Mouse (Mus musculus): ENCODE data around the gene Rufy1. TPM values are rescaled to one million over a fixed set of nuclear protein-coding genes. Genes with fewer than 3 reads are reported as not detected.
"Not testable (repeated sequence)": the region's sequence is repeated elsewhere in the genome, so short reads cannot be mapped to it uniquely, and the experiment has no call there.

Rufy1 gene
- total RNA-seq, 2 experiments from 2014 or later = 10.3 to 13.4 TPM

DNA sequence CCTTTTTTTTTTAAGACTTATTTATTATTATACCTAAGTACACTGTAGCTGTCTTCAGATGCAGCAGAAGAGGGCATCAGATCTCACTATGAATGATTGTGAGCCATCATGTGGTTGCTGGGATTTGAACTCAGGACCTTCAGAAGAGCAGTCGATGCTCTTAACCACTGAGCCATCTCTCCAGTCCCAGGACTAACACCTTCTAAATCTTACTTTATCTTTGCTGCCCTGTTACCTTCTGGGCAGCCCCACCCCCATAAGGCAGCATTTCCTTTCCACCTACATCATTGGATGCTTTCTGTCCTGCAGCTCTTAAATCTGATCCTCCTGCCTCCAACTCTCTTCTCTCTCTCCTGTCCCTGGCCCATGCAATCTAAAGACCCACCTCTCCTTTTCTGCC lies 69.6 kb downstream of the Rufy1 start:
- ATAC-seq (replicated peaks; ENCODE audit: low FRiP score, poor library complexity, severe bottlenecking) = not testable (repeated sequence)

DNA sequence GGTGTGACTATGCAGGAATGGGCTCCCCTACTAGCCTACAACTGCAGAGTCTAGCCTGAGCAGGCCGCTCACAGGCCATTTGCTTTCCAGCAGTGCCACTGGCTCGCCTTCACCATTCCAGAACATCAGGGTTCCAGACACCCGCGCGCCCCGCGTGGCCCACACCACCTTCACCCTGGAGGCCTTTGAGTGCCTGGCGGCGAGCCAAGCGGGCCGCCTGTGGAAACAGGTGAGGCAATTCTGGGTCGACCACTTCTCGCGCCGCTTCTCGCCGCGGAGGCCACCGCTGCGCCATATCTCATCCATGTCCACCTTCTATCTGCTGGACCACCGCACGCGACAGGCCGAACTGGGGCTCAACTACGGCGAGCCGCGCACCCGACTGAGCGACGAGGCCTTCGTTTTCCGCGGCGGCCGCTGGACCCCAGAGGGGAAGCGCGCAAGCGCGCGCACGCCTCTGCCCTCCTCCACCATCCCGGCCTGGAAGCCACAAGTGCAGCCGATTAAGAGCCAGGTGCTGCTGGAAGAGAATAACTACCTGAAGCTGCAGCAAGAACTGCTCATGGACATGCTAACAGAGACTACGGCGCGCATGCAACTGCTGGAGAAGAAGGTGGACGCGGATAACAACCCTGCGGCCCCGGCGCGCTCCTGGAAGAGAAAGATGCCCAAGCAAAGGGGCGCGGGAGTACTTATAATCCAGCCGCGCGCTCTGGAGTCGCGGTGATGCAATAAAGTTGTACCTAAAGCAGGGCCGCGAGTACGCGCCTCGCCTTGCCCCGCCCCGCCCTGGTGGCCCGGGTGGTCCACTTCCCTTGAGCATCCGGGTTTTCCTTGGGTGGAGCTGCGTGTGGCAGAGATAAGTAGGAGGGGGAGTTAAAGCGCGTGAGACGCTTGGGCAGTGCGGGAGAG lies 71.7 kb downstream of the Rufy1 start:
- ATAC-seq (replicated peaks; ENCODE audit: low FRiP score, poor library complexity, severe bottlenecking) = no peak

DNA sequence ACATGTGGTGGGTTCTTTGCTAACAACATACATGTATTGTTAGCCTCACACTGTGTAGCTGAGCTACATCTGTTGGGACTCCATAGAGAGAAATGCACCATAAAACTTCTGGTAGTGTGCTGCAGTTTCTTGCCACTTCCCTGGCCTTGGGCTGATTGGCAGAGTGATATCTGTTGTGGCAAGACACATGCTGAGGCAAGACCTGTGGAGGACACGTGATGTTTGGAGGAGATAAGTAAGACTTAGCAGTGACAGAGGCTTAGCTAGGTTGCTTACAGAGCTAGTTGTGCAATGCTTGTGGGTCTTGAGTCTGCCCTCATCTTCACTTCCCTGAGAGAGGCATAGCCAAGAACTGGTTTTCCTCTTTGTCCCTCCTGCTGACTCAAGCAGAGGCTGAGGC lies 75.5 kb downstream of the Rufy1 start:
- ATAC-seq (replicated peaks; ENCODE audit: low FRiP score, poor library complexity, severe bottlenecking) = no peak

DNA sequence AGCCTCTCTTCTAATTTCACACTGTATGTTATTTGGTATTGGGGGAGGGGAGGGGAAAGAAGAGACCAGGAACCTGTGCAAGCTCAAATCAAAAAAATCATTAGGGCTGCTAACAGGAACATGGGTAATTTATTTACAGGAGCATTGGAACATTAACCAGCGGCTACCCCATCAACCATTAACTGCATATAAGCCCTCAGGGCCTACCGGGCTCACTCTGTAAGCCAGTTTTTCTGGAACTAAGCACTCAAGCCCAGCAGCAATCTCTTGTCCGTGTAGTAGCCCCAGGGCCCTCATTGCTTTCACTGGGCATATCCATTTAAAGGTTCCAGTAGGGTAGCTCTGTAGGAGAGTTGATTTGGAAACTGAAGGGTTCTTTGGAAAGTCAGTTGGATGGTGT lies 76.1 kb downstream of the Rufy1 start:
- ATAC-seq (replicated peaks; ENCODE audit: low FRiP score, poor library complexity, severe bottlenecking) = no peak

DNA sequence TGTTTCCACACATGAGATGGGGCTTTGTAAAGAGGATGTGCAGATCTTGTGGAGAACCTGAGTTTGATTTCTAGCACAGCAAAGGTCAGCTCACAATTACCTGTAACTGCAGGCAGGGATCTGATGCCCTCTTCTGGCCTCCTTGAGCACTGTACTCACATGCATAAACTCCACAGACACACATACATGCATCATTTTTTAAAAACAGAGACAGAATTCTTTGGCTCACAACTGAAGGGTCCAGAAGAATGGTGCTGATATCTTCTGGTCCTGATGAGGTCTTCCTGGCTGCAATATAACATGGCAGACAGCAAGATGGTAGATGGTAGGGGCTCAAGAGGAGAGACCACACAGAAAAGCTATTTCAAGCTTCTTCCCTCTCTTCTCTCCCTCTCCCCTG lies 76.8 kb downstream of the Rufy1 start, which contains the start of gene Cby3:
TSS of gene Cby3 (plus strand) at position 301 of the 400 bp plus-strand sequence.
- ATAC-seq (replicated peaks; ENCODE audit: low FRiP score, poor library complexity, severe bottlenecking) = no peak

DNA sequence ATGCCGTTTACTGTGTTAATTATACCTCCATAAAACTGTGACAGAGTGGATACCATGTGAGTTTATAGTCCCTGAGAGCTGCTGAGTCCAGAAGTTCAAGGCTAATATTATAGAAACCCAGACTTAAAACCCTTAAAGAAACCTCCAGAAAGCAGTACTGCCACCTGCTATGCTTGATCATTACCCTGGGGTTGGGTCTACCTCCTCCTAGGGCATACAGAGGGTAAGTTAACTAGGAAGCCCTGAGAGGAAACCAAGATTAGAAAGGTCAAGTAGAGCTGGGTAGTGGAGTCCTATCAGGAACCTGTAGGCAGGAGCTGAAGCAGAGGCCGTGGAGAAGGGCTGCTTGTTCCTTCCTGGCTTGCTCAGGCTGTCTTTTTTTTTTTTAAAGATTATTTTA lies 78.7 kb downstream of the Rufy1 start:
- ATAC-seq (replicated peaks; ENCODE audit: low FRiP score, poor library complexity, severe bottlenecking) = no peak

DNA sequence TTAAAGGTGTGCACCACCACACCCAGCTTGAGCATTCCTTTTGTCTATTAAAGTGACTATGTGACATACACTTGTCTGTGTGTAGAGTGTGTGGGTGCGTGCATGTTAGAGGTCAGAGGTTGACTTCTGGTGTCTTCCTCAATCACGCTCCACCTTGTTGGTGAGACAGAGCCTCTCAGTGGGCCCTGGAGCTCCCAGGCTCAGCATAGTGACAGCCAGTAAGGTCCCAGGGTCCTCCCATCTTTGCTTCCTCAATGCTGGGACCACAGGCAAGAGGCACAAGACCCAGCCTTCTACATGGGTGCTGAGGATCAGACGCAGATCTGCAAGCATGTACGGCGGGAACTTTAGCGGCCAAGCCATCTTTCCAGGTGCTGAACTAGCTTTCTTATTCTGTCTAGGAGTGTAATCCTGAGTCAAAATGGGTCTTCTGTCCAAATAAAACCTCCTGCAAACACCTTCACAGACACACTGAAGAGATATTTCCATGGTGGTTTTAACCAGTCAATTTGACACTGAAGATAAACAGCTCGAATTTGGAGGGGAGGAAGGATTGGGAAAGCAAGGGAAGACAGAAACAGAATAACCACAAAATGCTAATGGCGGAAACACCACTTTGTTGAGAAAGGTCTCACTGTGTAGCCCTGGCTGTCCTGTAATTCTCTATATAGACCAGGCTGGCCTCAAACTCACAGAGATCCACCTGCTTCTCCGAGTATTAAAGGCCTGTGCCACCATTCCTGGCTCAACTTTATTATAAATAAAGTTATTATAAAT lies 84.5 kb downstream of the Rufy1 start:
- ATAC-seq (replicated peaks; ENCODE audit: low FRiP score, poor library complexity, severe bottlenecking) = no peak

DNA sequence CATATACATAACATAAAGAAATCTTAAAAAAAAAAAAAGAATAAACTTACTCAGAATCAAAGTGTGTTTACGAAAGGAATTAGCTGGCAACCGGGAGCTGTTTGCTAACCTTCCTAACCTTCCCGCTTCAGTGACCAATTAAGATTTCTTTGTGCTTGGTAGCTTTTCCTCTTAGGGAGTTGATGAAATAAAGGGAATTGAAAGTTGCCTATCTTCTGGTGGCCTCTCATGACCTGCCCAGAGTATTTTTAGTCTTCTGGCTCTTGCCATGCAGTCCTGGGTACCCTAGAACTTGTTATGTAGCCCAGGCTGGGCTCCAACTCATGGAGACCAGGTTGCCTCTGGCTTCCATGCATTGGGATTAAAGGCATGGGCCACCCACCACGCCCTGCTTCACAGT lies 85.4 kb downstream of the Rufy1 start:
- ATAC-seq (replicated peaks; ENCODE audit: low FRiP score, poor library complexity, severe bottlenecking) = no peak

Other genes starting within 250 kb of the Rufy1 start
- gene Sqstm1, start 220.3 kb downstream of the Rufy1 start, total RNA-seq (2015; ENCODE audit: low replicate concordance) = 28.5 and 36.4 TPM in 2 replicates
- 179 and 213 TPM in 2 replicates for gene Sqstm1, start 220.3 kb downstream of the Rufy1 start, total RNA-seq (2017; ENCODE audit: low replicate concordance)
- gene Mgat4b, start 220.2 kb downstream of the Rufy1 start, total RNA-seq (2015; ENCODE audit: low replicate concordance) = 26.8 and 48.7 TPM in 2 replicates
- 38.2 and 40.9 TPM in 2 replicates for gene Mgat4b, start 220.2 kb downstream of the Rufy1 start, total RNA-seq (2017; ENCODE audit: low replicate concordance)
- 3.2 TPM in 1 of 2 replicates, not detected in the other for gene Ltc4s, start 192.5 kb downstream of the Rufy1 start, total RNA-seq (2015; ENCODE audit: low replicate concordance)
- 0.77 TPM in 1 of 2 replicates, not detected in the other for gene Ltc4s, start 192.5 kb downstream of the Rufy1 start, total RNA-seq (2017; ENCODE audit: low replicate concordance)
- 8.0 and 9.0 TPM in 2 replicates for gene Maml1, start 138.8 kb downstream of the Rufy1 start, total RNA-seq (2015; ENCODE audit: low replicate concordance)
- 4.5 and 5.1 TPM in 2 replicates for gene Maml1, start 138.8 kb downstream of the Rufy1 start, total RNA-seq (2017; ENCODE audit: low replicate concordance)
- gene Canx, start 105.5 kb downstream of the Rufy1 start, total RNA-seq (2015; ENCODE audit: low replicate concordance) = 160 and 173 TPM in 2 replicates
- gene Canx, start 105.5 kb downstream of the Rufy1 start, total RNA-seq (2017; ENCODE audit: low replicate concordance) = 455 and 477 TPM in 2 replicates
- gene Cby3, start 76.7 kb downstream of the Rufy1 start, total RNA-seq (2015; ENCODE audit: low replicate concordance) = not detected in 2 replicates
- gene Cby3, start 76.7 kb downstream of the Rufy1 start, total RNA-seq (2017; ENCODE audit: low replicate concordance) = not detected in 2 replicates
- 456 and 552 TPM in 2 replicates for gene Hnrnph1, start 54.1 kb downstream of the Rufy1 start, total RNA-seq (2015; ENCODE audit: low replicate concordance)
- 368 and 428 TPM in 2 replicates for gene Hnrnph1, start 54.1 kb downstream of the Rufy1 start, total RNA-seq (2017; ENCODE audit: low replicate concordance)
- 0.36 and 0.42 TPM in 2 replicates for gene Adamts2, start 171.0 kb upstream of the Rufy1 start, total RNA-seq (2015; ENCODE audit: low replicate concordance)
- 0.39 TPM in 1 of 2 replicates, not detected in the other for gene Adamts2, start 171.0 kb upstream of the Rufy1 start, total RNA-seq (2017; ENCODE audit: low replicate concordance)

Data from erythroid progenitor cell, adult 5-6 weeks (primary cell).